Mouse (Mus musculus) midbrain, embryonic 11.5 days (tissue): ENCODE results near the gene Aagab. TPM values are rescaled to one million over a fixed set of nuclear protein-coding genes. Genes with fewer than 3 reads are reported as not detected.

ENCODE experiments used
- ATAC-seq: fragments of 200-750 bp; cut with Nextera tagmentation; 2 replicates; pipeline ENCODE4 v1.8.0; 2017; ENCODE audit warnings: moderate TSS enrichment, moderate library complexity; ENCODE audit not compliant: low FRiP score
- DNase-seq: peaks from one replicate; pipeline ENCODE4 v3.0.0; 2015; ENCODE audit warnings: low spot score; ENCODE audit errors: missing footprints
- H3K27ac ChIP-seq: fragments of 300-500 bp; sonication (generic); 2 replicates; pipeline ENCODE4 v1.5.1; 2014; ENCODE audit warnings: low read depth, low read length
- H3K27me3 ChIP-seq: fragments of 300-500 bp; sonication (generic); 2 replicates; pipeline ENCODE4 v1.6.1; 2014; ENCODE audit warnings: mild to moderate bottlenecking, low read length, moderate library complexity, mixed read lengths; ENCODE audit not compliant: control insufficient read depth, insufficient read depth
- H3K36me3 ChIP-seq: fragments of 300-500 bp; sonication (generic); 2 replicates; pipeline ENCODE4 v1.6.1; 2014; ENCODE audit warnings: mild to moderate bottlenecking, low read length, moderate library complexity, mixed read lengths; ENCODE audit not compliant: control insufficient read depth, insufficient read depth
- H3K4me1 ChIP-seq: fragments of 300-500 bp; sonication (generic); 2 replicates; pipeline ENCODE4 v1.6.1; 2014; ENCODE audit warnings: low read length; ENCODE audit not compliant: control insufficient read depth, insufficient read depth
- H3K4me2 ChIP-seq: fragments of 300-500 bp; sonication (generic); 2 replicates; pipeline ENCODE4 v1.6.1; 2014; ENCODE audit warnings: mild to moderate bottlenecking, moderate library complexity
- H3K4me3 ChIP-seq: fragments of 300-500 bp; sonication (generic); 2 replicates; pipeline ENCODE4 v1.5.1; 2014; ENCODE audit warnings: low read depth, low read length
- H3K9ac ChIP-seq: fragments of 300-500 bp; sonication (generic); 2 replicates; pipeline ENCODE4 v1.6.1; 2014; ENCODE audit warnings: low read length
- H3K9me3 ChIP-seq: fragments of 300-500 bp; sonication (generic); 2 replicates; pipeline ENCODE4 v1.6.1; 2016; ENCODE audit warnings: low read length; ENCODE audit not compliant: control insufficient read depth
- WGBS: fragments of 180-500 bp; shearing (Covaris S2); extraction: QIAGEN DNeasy Blood & Tissue Kit; methylation state at CpG from one replicate; pipeline ENCODE4 v1.1.7; 2014; 5-methylcytosine and 5-hydroxymethylcytosine counted together
- polyA plus RNA-seq: library from polyadenylated mRNA; unstranded; fragments of >200 nt; fragmentation: Nextera tagmentation; extraction: Ambion mirVana; gene quantifications from 2 replicates; pipeline ENCODE4 v1.2.1, GENCODE M21; 2014

The Aagab gene
- polyA plus RNA-seq, 1 experiment from 2014 or later = 57.7 TPM

DNA sequence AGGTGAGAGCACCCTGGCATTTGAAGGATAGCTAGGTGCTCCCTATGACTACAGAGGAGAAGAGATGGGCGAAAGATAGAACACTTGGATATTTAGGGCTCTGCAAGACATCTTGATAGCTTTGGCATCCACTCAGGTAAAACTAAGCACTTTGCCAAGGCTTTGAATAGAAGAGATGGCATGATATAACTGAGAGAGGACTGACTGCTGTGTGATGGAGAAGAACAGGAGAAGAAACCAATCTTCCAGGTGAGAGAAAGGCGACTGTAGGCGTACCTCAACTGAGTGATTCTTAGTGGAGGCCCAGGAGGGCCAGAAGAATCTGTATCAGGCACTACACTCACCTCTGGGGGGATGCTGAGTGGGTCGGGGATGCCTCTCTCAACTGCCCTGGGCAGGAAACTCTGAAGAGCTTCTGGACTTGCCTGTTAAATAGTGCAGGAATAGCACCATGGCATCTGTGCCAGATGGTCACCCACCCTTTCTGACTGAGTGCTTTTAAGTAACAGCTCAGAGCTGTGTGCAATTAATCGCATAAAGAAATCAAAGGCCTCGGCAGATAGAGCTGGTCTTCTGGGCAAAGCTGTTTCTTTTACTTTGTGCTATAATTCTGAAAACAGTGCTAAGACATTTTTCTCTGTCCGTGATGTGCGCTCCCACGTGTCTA lies 22.8 kb downstream of the Aagab start:
- DNase-seq (peak; percentile 37), ATAC-seq (no peak)
- Histone ChIP-seq H3K9me3 (no peaks in the 10 kb centered on the region), H3K27ac (no peak overlapping the region), H3K4me3 (no peak overlapping the region), H3K36me3 (no peaks in the 10 kb centered on the region), H3K9ac (no peak overlapping the region), H3K27me3 (no peaks in the 10 kb centered on the region), H3K4me1 (peaks cover 14% of the 10 kb centered on the region), H3K4me2 (no peak overlapping the region)
- 94% methylated on average over 9 of the region's 9 CpGs for WGBS

DNA sequence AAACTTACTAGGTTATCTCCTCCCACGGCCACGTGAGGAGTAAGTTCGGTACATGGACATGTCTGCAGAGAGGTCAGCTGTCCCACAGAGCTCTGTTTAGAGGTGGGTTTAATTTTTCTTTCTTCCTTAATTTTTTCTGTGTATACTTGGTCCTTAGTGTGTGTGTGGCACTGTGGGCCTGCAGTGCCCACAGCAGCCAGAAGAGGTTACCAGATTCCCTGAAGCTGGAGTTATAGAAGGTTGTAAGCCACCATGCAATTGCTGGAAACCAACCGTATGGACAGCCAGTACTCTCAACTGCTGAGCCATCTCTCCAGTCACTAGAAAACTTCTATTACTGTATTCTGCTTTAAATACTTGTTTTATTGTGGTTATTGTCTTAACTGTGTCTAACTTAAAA lies 29.6 kb downstream of the Aagab start:
- ATAC-seq (no peak), DNase-seq (peak; percentile 80)
- no peaks in the 10 kb centered on the region for H3K36me3 ChIP-seq
- no peak overlapping the region for H3K9ac ChIP-seq
- no peaks in the 10 kb centered on the region for H3K9me3 ChIP-seq
- no peak overlapping the region for H3K27ac ChIP-seq
- H3K27me3 ChIP-seq = no peaks in the 10 kb centered on the region
- WGBS = 80% methylated on average over 4 of the region's 4 CpGs
- no peak overlapping the region for H3K4me2 ChIP-seq
- no peak overlapping the region for H3K4me3 ChIP-seq
- H3K4me1 ChIP-seq = 0 out of 2 replicates have a peak, but pooled peaks cover 7% of the 10 kb centered on the region

DNA sequence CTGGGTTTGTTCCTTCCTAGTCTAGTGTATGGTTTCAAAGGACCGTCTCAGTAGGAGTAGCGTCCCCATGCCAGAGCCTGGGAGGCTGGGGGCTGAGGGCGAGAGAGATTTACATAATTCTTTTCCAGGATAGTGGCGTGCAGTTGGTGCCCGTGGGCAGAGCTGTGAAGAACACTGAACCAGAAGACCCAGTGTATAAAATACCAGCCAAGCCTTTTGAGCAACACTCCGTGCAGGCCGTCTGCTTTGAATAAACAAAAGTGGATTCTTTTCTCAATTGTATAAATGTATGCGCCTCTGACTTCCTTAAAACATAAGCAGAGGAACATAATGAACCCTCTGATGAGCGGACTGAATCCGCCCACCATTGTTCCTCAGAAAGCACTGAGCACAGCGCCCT lies 30.5 kb downstream of the Aagab start:
- no peaks in the 10 kb centered on the region for H3K9me3 ChIP-seq
- 37% methylated on average over 11 of the region's 11 CpGs for WGBS
- ATAC-seq = 0 out of 2 replicates have a peak, but pooled peaks have one; percentile 44
- peak; percentile 86 for DNase-seq
- no peaks in the 10 kb centered on the region for H3K36me3 ChIP-seq
- no peak overlapping the region for H3K4me2 ChIP-seq
- H3K9ac ChIP-seq = no peak overlapping the region
- H3K4me1 ChIP-seq = 0 out of 2 replicates have a peak, but pooled peaks cover 7% of the 10 kb centered on the region
- no peaks in the 10 kb centered on the region for H3K27me3 ChIP-seq
- no peak overlapping the region for H3K27ac ChIP-seq
- no peak overlapping the region for H3K4me3 ChIP-seq

DNA sequence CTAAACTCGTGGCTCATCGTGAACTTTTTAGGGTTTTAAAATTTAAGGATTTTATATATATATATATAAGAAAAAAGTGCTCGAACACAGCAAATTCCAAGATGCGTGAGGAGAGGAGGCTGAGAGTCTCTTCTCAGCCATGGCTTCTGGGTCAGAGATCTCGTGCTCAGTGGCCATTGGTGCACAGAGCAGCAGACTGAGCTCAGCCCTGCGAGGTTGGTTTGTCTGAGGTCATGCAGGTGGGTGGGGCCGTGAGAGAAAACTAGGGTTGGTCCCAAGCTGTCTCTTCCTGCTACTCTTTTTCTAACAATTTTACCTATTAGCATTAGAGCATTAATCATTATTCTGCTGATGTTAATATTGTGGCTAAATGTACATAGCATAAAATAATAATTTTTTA lies 30.9 kb downstream of the Aagab start:
- H3K36me3 ChIP-seq = no peaks in the 10 kb centered on the region

DNA sequence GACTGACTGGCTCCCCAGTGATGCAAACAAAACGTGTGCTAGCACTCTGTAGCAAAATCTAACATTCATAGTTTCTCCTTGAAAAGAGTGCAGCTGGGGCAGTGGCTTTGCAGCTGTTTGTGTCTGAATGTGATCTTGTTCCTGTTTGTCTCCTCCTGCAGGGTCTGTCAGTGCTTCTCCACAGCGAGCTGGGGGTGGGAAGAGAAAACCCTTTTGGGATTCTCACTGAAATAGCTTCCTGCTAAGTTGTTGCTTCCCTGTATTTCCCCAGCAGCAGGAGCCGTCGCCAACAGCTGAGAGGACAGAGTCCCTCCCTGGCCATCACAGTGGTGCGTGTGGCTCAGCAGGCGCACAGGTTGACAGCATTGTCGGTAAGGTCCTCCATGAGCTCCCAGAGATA lies 33.7 kb downstream of the Aagab start:
- H3K4me3 ChIP-seq = no peak overlapping the region
- H3K4me2 ChIP-seq = no peak overlapping the region
- H3K36me3 ChIP-seq = peaks cover 3% of the 10 kb centered on the region; the same call in 1 of the 2 replicates
- ATAC-seq (no peak), DNase-seq (no peak)
- 0 out of 2 replicates have a peak, but pooled peaks cover 7% of the 10 kb centered on the region for H3K4me1 ChIP-seq
- no peaks in the 10 kb centered on the region for H3K9me3 ChIP-seq
- no peak overlapping the region for H3K27ac ChIP-seq
- 78% methylated on average over 7 of the region's 7 CpGs for WGBS
- H3K27me3 ChIP-seq = no peaks in the 10 kb centered on the region
- no peak overlapping the region for H3K9ac ChIP-seq

More for the DNA sequence above, 30.9 kb downstream of the Aagab start:
- no peak overlapping the region for H3K4me3 ChIP-seq
- no peaks in the 10 kb centered on the region for H3K9me3 ChIP-seq
- H3K27me3 ChIP-seq = no peaks in the 10 kb centered on the region
- no peak overlapping the region for H3K4me2 ChIP-seq
- WGBS = 54% methylated on average over 7 of the region's 7 CpGs
- H3K27ac ChIP-seq = no peak overlapping the region
- no peak overlapping the region for H3K9ac ChIP-seq
- ATAC-seq (no peak), DNase-seq (no peak)
- H3K4me1 ChIP-seq = 0 out of 2 replicates have a peak, but pooled peaks cover 7% of the 10 kb centered on the region

DNA sequence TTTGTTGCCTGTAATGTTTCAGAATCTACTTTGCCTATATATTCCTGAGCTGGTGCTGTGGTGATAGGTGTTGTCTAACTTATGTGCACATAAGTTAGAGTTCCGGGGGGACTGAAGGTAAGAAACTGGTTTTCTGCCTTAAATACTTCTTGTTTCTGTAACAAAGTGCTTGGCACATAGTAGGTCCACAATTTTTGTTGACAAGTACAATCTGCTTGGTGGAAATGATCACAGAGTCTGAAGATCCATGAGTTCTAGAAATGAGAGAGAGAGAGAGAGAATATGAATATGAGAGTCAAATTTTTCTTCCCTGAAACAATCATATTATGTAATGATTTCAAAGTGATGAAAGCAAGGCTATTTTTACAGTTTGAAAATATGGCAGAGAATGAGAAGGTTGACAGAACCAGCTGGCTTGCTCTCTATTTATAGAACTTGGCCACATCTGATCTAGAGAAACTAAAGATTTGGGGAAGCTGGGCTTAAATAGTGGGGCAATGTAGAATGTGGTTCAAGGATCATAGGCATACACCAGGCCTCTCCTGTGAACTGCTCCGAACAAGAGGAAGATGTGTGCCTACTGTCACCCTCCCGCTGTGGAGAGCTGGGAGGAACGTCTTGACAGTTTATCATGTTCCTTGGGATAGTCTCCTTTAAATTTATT lies 39.7 kb downstream of the Aagab start:
- 95% methylated on average over 4 of the region's 4 CpGs for WGBS
- H3K9me3 ChIP-seq = no peaks in the 10 kb centered on the region
- no peak overlapping the region for H3K4me3 ChIP-seq
- H3K4me1 ChIP-seq = no peaks in the 10 kb centered on the region
- no peak overlapping the region for H3K4me2 ChIP-seq
- H3K36me3 ChIP-seq = peaks cover 5% of the 10 kb centered on the region
- no peak overlapping the region for H3K9ac ChIP-seq
- H3K27ac ChIP-seq = no peak overlapping the region
- peak; percentile 65 for DNase-seq
- ATAC-seq = no peak
- H3K27me3 ChIP-seq = no peaks in the 10 kb centered on the region

DNA sequence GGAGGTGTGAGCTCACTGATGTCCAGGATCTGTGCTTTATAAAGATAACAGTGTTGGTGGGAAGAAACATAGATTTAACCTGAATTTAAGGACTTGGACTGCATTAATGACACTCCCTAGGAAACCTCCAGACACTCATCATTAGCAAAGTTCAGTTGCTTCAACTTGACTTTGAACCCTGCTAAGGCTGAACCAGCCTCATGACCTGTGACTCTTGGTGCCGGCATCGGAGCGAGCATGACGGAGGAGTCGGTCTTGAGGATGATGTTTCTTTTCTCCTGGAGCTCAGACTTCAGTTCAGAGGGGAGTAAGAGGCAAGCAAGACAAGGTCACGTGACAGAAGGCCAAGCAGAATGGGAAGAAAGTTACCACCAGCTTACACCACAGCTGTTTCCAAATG lies 41.6 kb downstream of the Aagab start:
- 93% methylated on average over 6 of the region's 6 CpGs for WGBS
- ATAC-seq (no peak), DNase-seq (no peak)
- Histone ChIP-seq H3K9ac (no peak overlapping the region), H3K27ac (no peak overlapping the region), H3K9me3 (no peaks in the 10 kb centered on the region), H3K27me3 (no peaks in the 10 kb centered on the region), H3K4me3 (no peak overlapping the region), H3K4me2 (no peak overlapping the region), H3K36me3 (peaks cover 10% of the 10 kb centered on the region), H3K4me1 (no peaks in the 10 kb centered on the region)

DNA sequence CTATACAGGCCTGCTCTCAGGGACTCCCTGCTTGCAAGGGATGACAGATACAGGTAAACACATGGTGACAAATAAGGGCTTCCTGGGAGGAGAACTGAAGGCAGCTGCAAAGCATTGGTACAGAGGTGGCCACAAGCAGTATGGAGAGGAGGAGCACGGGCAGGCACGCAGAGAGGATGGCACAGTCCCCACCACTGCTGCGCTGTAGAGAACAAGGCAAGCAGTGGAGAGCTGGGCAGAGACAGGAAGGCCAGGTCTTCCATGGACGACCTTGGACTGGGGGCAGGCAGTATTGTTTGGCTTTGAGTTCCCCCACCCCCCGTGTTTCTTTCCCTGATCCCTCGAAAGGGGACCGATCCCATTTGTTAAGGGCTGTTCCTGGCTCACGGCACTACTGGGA lies 42.6 kb downstream of the Aagab start:
- Histone ChIP-seq H3K4me2 (no peak overlapping the region), H3K4me1 (no peaks in the 10 kb centered on the region), H3K9me3 (no peaks in the 10 kb centered on the region), H3K27me3 (no peaks in the 10 kb centered on the region), H3K9ac (no peak overlapping the region), H3K4me3 (no peak overlapping the region), H3K27ac (no peak overlapping the region), H3K36me3 (peaks cover 16% of the 10 kb centered on the region)
- ATAC-seq (no peak), DNase-seq (no peak)
- 84% methylated on average over 8 of the region's 8 CpGs for WGBS
